Mouse (Mus musculus) G1E (cell line): Measurements from ENCODE around the gene Agbl2.

Source experiments
- CTCF ChIP-seq: IDR thresholded peaks from 2 replicates; pipeline ENCODE4 v1.5.1; 2012; ENCODE audit warnings: low read depth, low read length, inconsistent platforms, mixed read lengths
- GATA1 ChIP-seq: IDR thresholded peaks from 2 replicates; pipeline ENCODE4 v1.6.1; 2012; ENCODE audit warnings: borderline replicate concordance, low read length, inconsistent platforms, mixed read lengths
- GATA2 ChIP-seq: IDR thresholded peaks from 2 replicates; pipeline ENCODE4 v1.6.1; 2012; ENCODE audit warnings: low read depth, low read length, inconsistent platforms, borderline replicate concordance
- POLR2AphosphoS5 ChIP-seq: IDR thresholded peaks from 2 replicates; pipeline ENCODE4 v1.6.1; 2012; ENCODE audit warnings: low read depth, low read length, inconsistent platforms; ENCODE audit not compliant: insufficient replicate concordance
- TAL1 ChIP-seq: conservative IDR thresholded peaks from 2 replicates; pipeline ENCODE4 v1.6.1; 2012; ENCODE audit warnings: low read depth, low read length, inconsistent platforms, mixed read lengths

- no peak for TF ChIP-seq CTCF
- no peak for TF ChIP-seq TAL1
- no peak for TF ChIP-seq POLR2AphosphoS5
- TF ChIP-seq GATA2 = no peak
- TF ChIP-seq GATA1 = no peak
Measured at GRCm38 (mm10) chr2:90846597-90846954, 64.0 kb downstream of the Agbl2 start.
